Comparison of ENCODE assay signal across 30 mouse cellular contexts in the genomic region with DNA sequence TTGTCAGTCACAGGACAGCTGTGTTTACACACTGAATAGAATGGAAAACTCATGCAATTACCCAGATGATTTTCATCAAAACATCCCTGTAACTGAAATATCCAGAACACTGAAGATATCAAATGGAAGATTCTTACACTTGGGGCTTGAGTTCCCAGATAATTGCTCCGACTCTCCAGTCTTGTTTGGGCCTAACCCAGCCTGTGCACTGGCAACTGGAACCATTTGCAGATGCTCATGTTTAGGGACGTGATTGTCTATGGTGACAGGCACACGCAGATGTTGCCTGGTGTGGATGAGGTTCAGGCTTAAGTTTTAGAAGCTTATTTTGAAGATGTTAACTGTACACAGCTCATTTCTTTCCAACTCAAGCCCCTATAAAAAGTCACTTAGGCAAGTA. TPM values are rescaled to one million over a fixed set of nuclear protein-coding genes. Genes with fewer than 3 reads are reported as not detected.
DNase-seq lines count a peak whose midpoint lies in the region; ATAC-seq and TF ChIP-seq lines count a peak whose summit lies in the region.
"Had no signal": no experiment of that assay in that cellular context is flagged by ENCODE, and none has a peak within 500 bp of the region (broad histone marks: within the 10 kb centered on the region; RNA-seq: fewer than 3 reads in every experiment).

No protein-coding gene starts in this region.

- TF ChIP-seq POLR2A in heart, adult 2 months (IDR thresholded peaks at IDR 0.05; ENCODE audit: insufficient read depth, low read depth, low read length): no peak

- DNase-seq in forebrain, postnatal 0 days: no peak
- DNase-seq in heart, adult 2 months: peak; percentile 16 to 28
- no peak for DNase-seq in heart, embryonic 10.5 days (ENCODE audit: low spot score)
- DNase-seq in lung, embryonic 14.5 days: peak; percentile 25
- no peak for DNase-seq in lung, postnatal 4 days
- peak; percentile 8 for DNase-seq in telencephalon, adult 2 months (ENCODE audit: low read depth, low spot score)
- DNase-seq: adrenal gland, postnatal 10 days; adrenal gland, postnatal 36 days; B cell, adult 2 months; cerebellum, adult 11-12 months; cerebellum, adult 8-10 months; cerebellum, postnatal 10 days; cerebellum, postnatal 36 days; embryo, embryonic 11 days; gastrocnemius, postnatal 10 days; gastrocnemius, postnatal 36 days; kidney, adult 11 months; kidney, adult 8-10 months had no signal

- H3K9ac ChIP-seq in forebrain, postnatal 0 days: no peak overlapping the region
- no peak overlapping the region for H3K9ac ChIP-seq in forebrain, embryonic 15.5 days (replicated peaks)
- H3K9ac ChIP-seq in heart, adult 2 months (ENCODE audit: low read depth, low read length): no peak overlapping the region
- H3K9ac ChIP-seq in lung, embryonic 14.5 days: no peak overlapping the region
- no peak overlapping the region for H3K9ac ChIP-seq in midbrain, embryonic 16.5 days (ENCODE audit: low read depth, low read length)
- H3K9ac ChIP-seq: embryonic facial prominence, embryonic 15.5 days; heart, embryonic 15.5 days; hindbrain, embryonic 12.5 days; hindbrain, embryonic 15.5 days; intestine, embryonic 15.5 days had no signal

- no peak overlapping the region for H3K4me2 ChIP-seq in forebrain, postnatal 0 days (ENCODE audit: low read depth)
- no peak overlapping the region for H3K4me2 ChIP-seq in forebrain, embryonic 15.5 days (replicated peaks)
- H3K4me2 ChIP-seq in lung, embryonic 14.5 days: no peak overlapping the region
- H3K4me2 ChIP-seq in midbrain, embryonic 16.5 days (ENCODE audit: low read length): no peak overlapping the region
- H3K4me2 ChIP-seq: embryonic facial prominence, embryonic 15.5 days; heart, embryonic 15.5 days; hindbrain, embryonic 12.5 days; hindbrain, embryonic 15.5 days; intestine, embryonic 15.5 days had no signal

- WGBS in forebrain, postnatal 0 days: 72% methylated on average over 3 of the region's 3 CpGs
- WGBS in forebrain, embryonic 15.5 days: 83% methylated on average over 3 of the region's 3 CpGs
- 72% methylated on average over 3 of the region's 3 CpGs for WGBS in heart, adult 2 months
- WGBS in heart, embryonic 10.5 days: 85% methylated on average over 3 of the region's 3 CpGs
- 52% methylated on average over 3 of the region's 3 CpGs for WGBS in lung, embryonic 14.5 days
- WGBS in midbrain, embryonic 16.5 days: 80% methylated on average over 3 of the region's 3 CpGs

- TF ChIP-seq CTCF in forebrain, postnatal 0 days (IDR thresholded peaks at IDR 0.05; ENCODE audit: low read depth): no peak
- no peak for TF ChIP-seq CTCF in heart, adult 2 months (IDR thresholded peaks at IDR 0.05)
- no peak for TF ChIP-seq CTCF in lung, embryonic 14.5 days (IDR thresholded peaks at IDR 0.05; ENCODE audit: low read depth)

- no peaks in the 10 kb centered on the region for H3K9me3 ChIP-seq in forebrain, postnatal 0 days (ENCODE audit: low read length)
- no peaks in the 10 kb centered on the region for H3K9me3 ChIP-seq in forebrain, embryonic 15.5 days
- H3K9me3 ChIP-seq in heart, embryonic 10.5 days: no peaks in the 10 kb centered on the region
- no peaks in the 10 kb centered on the region for H3K9me3 ChIP-seq in lung, embryonic 14.5 days (ENCODE audit: low read depth, low read length)
- no peaks in the 10 kb centered on the region for H3K9me3 ChIP-seq in midbrain, embryonic 16.5 days (replicated peaks; ENCODE audit: control insufficient read depth, low read length, poor library complexity, severe bottlenecking)
- H3K9me3 ChIP-seq: embryonic facial prominence, embryonic 15.5 days; heart, embryonic 15.5 days; hindbrain, embryonic 12.5 days; hindbrain, embryonic 15.5 days; intestine, embryonic 15.5 days had no signal

- no peaks in the 10 kb centered on the region for H3K4me1 ChIP-seq in forebrain, postnatal 0 days (ENCODE audit: insufficient read depth)
- no peaks in the 10 kb centered on the region for H3K4me1 ChIP-seq in forebrain, embryonic 15.5 days
- H3K4me1 ChIP-seq in heart, adult 2 months (ENCODE audit: control insufficient read depth, insufficient read depth, low read length): no peaks in the 10 kb centered on the region; the same call in 1 of the 2 replicates
- peaks cover 11% of the 10 kb centered on the region for H3K4me1 ChIP-seq in heart, embryonic 10.5 days
- peaks cover 8% of the 10 kb centered on the region for H3K4me1 ChIP-seq in lung, embryonic 14.5 days (ENCODE audit: insufficient read depth)
- no peaks in the 10 kb centered on the region; the same call in 1 of the 2 replicates for H3K4me1 ChIP-seq in midbrain, embryonic 16.5 days (ENCODE audit: control insufficient read depth, insufficient read depth, low read length)
- H3K4me1 ChIP-seq: hindbrain, embryonic 15.5 days had no signal

- no peaks in the 10 kb centered on the region for H3K36me3 ChIP-seq in forebrain, postnatal 0 days (ENCODE audit: insufficient read depth)
- H3K36me3 ChIP-seq in forebrain, embryonic 15.5 days: no peaks in the 10 kb centered on the region
- H3K36me3 ChIP-seq in heart, adult 2 months (ENCODE audit: control insufficient read depth, insufficient read depth, low read length): no peaks in the 10 kb centered on the region
- H3K36me3 ChIP-seq in heart, embryonic 10.5 days: no peaks in the 10 kb centered on the region
- no peaks in the 10 kb centered on the region for H3K36me3 ChIP-seq in lung, embryonic 14.5 days (ENCODE audit: insufficient read depth)
- no peaks in the 10 kb centered on the region for H3K36me3 ChIP-seq in midbrain, embryonic 16.5 days (ENCODE audit: control insufficient read depth, insufficient read depth, low read length)
- H3K36me3 ChIP-seq: embryonic facial prominence, embryonic 15.5 days; G1E; heart, embryonic 15.5 days; hindbrain, embryonic 12.5 days; hindbrain, embryonic 15.5 days; intestine, embryonic 15.5 days had no signal

- no peak overlapping the region for H3K4me3 ChIP-seq in forebrain, postnatal 0 days (ENCODE audit: low read depth, low read length)
- H3K4me3 ChIP-seq in forebrain, embryonic 15.5 days: no peak overlapping the region
- no peak overlapping the region for H3K4me3 ChIP-seq in heart, adult 2 months
- H3K4me3 ChIP-seq in heart, embryonic 10.5 days: no peak overlapping the region
- no peak overlapping the region for H3K4me3 ChIP-seq in lung, embryonic 14.5 days (ENCODE audit: low read depth, low read length)
- no peak overlapping the region for H3K4me3 ChIP-seq in midbrain, embryonic 16.5 days (ENCODE audit: low read depth, low read length)
- H3K4me3 ChIP-seq: embryonic facial prominence, embryonic 15.5 days; heart, embryonic 15.5 days; hindbrain, embryonic 12.5 days; hindbrain, embryonic 15.5 days; intestine, embryonic 15.5 days had no signal

- H3K27me3 ChIP-seq in forebrain, postnatal 0 days (ENCODE audit: insufficient read depth, low read length): no peaks in the 10 kb centered on the region
- H3K27me3 ChIP-seq in forebrain, embryonic 15.5 days: no peaks in the 10 kb centered on the region
- H3K27me3 ChIP-seq in heart, adult 2 months (ENCODE audit: control insufficient read depth, insufficient read depth, low read length): no peaks in the 10 kb centered on the region
- no peaks in the 10 kb centered on the region for H3K27me3 ChIP-seq in heart, embryonic 10.5 days (ENCODE audit: insufficient read depth, poor library complexity, severe bottlenecking)
- no peaks in the 10 kb centered on the region for H3K27me3 ChIP-seq in lung, embryonic 14.5 days (ENCODE audit: insufficient read depth, low read length)
- H3K27me3 ChIP-seq in midbrain, embryonic 16.5 days (ENCODE audit: control insufficient read depth, insufficient read depth, low read depth, low read length): no peaks in the 10 kb centered on the region
- H3K27me3 ChIP-seq: embryonic facial prominence, embryonic 15.5 days; heart, embryonic 15.5 days; hindbrain, embryonic 12.5 days; hindbrain, embryonic 15.5 days; intestine, embryonic 15.5 days; Patski had no signal

- ATAC-seq in forebrain, postnatal 0 days: peak; percentile 51; the same call in 1 of the 2 replicates
- ATAC-seq in forebrain, embryonic 15.5 days (replicated peaks): no peak
- no peak for ATAC-seq in lung, embryonic 14.5 days (ENCODE audit: insufficient read depth)
- no peak for ATAC-seq in midbrain, embryonic 16.5 days
- ATAC-seq: forebrain, embryonic 14.5 days; intestine, embryonic 15.5 days; Patski had no signal

- intact Hi-C loops in heart, adult 2 months (cut with DNase I): no loop called here

- no peak overlapping the region for H3K27ac ChIP-seq in forebrain, postnatal 0 days (ENCODE audit: low read depth, low read length)
- H3K27ac ChIP-seq in forebrain, embryonic 15.5 days (replicated peaks): no peak overlapping the region
- H3K27ac ChIP-seq in heart, adult 2 months: no peak overlapping the region
- H3K27ac ChIP-seq in heart, embryonic 10.5 days: no peak overlapping the region
- no peak overlapping the region for H3K27ac ChIP-seq in lung, embryonic 14.5 days (ENCODE audit: low read depth)
- H3K27ac ChIP-seq in midbrain, embryonic 16.5 days (ENCODE audit: low read length): no peak overlapping the region
- H3K27ac ChIP-seq: embryonic facial prominence, embryonic 15.5 days; heart, embryonic 15.5 days; hindbrain, embryonic 12.5 days; hindbrain, embryonic 15.5 days; intestine, embryonic 15.5 days had no signal

- TF ChIP-seq EP300 in heart, adult 2 months (IDR thresholded peaks at IDR 0.05; ENCODE audit: insufficient read depth, low read depth, low read length): no peak

- no peaks in the 10 kb centered on the region for H3K79me2 ChIP-seq in heart, adult 2 months (replicated peaks; ENCODE audit: control insufficient read depth, insufficient read depth, low read length)

RNA-seq across cellular contexts. Expression of a gene that starts 31.5 kb away (rescaled TPM):
- total RNA-seq in forebrain, postnatal 0 days (2014; rRNA removed): 28.5 and 48.9 TPM in 2 replicates
- polyA plus RNA-seq in forebrain, postnatal 0 days (2015; fragmentation: Nextera tagmentation; extraction: Ambion mirVana): 16.1 and 23.5 TPM in 2 replicates
- polyA plus RNA-seq in forebrain, embryonic 15.5 days (2015; fragmentation: Nextera tagmentation; extraction: Ambion mirVana): 12.1 and 12.6 TPM in 2 replicates
- 1 to 10 TPM; 4.1 to 5.4 TPM for total RNA-seq in heart, adult 2 months (2021)
- polyA plus RNA-seq in heart, adult 2 months (2012; rRNA removed): 2.3 and 6.2 TPM in 2 replicates
- polyA plus RNA-seq in heart, embryonic 10.5 days (2016; fragmentation: Nextera tagmentation; extraction: Ambion mirVana): 2.1 and 6.0 TPM in 2 replicates
- 6.7 and 7.7 TPM in 2 replicates for polyA plus RNA-seq in lung, embryonic 14.5 days (2014; fragmentation: Nextera tagmentation; extraction: Ambion mirVana)
- 36.2 and 45.0 TPM in 2 replicates for polyA plus RNA-seq in midbrain, embryonic 16.5 days (2015; fragmentation: Nextera tagmentation; extraction: Ambion mirVana)
- total RNA-seq: CH12.LX; granulocyte monocyte progenitor cell, adult 5-6 weeks had no signal
- polyA plus RNA-seq: G1E had no signal

Comparison
In these comparisons a context has a peak if more than half of its experiments do, and no peak if none do; other contexts are left out.
1. DNase-seq: peak in heart, adult 2 months (2 of 2), lung, embryonic 14.5 days (single experiment) and telencephalon, adult 2 months (single experiment); none in forebrain, postnatal 0 days (single experiment), heart, embryonic 10.5 days (single experiment) and lung, postnatal 4 days (0 of 2).